Mouse (Mus musculus): ENCODE results near the gene Cuedc1. TPM values are rescaled to one million over a fixed set of nuclear protein-coding genes. Genes with fewer than 3 reads are reported as not detected.

The Cuedc1 gene
- polyA plus RNA-seq, 1 experiment from 2014 or later, result 23.4 TPM

Other genes starting within 250 kb of the Cuedc1 start
- 16.9 and 18.7 TPM in 2 replicates for gene Mks1, start 244.8 kb upstream of the Cuedc1 start, polyA plus RNA-seq (2015; fragmentation: Nextera tagmentation; extraction: Ambion mirVana)
- 0.47 and 0.53 TPM in 2 replicates for gene Epx, start 222.5 kb upstream of the Cuedc1 start, polyA plus RNA-seq (2015; fragmentation: Nextera tagmentation; extraction: Ambion mirVana)
- gene Olfr462, start 205.8 kb upstream of the Cuedc1 start, polyA plus RNA-seq (2015; fragmentation: Nextera tagmentation; extraction: Ambion mirVana), result not detected in 2 replicates
- not detected in 2 replicates for gene Olfr463, start 200.7 kb upstream of the Cuedc1 start, polyA plus RNA-seq (2015; fragmentation: Nextera tagmentation; extraction: Ambion mirVana)
- not detected in 2 replicates for gene Olfr464, start 177.1 kb upstream of the Cuedc1 start, polyA plus RNA-seq (2015; fragmentation: Nextera tagmentation; extraction: Ambion mirVana)
- 22.9 and 25.0 TPM in 2 replicates for gene Dynll2, start 110.5 kb upstream of the Cuedc1 start, polyA plus RNA-seq (2015; fragmentation: Nextera tagmentation; extraction: Ambion mirVana)
- 320 and 328 TPM in 2 replicates for gene Srsf1, start 50.7 kb upstream of the Cuedc1 start, polyA plus RNA-seq (2015; fragmentation: Nextera tagmentation; extraction: Ambion mirVana)
- gene Vezf1, start 29.8 kb upstream of the Cuedc1 start, polyA plus RNA-seq (2015; fragmentation: Nextera tagmentation; extraction: Ambion mirVana), result 42.5 and 42.8 TPM in 2 replicates
- gene Mrps23, start 106.3 kb downstream of the Cuedc1 start, polyA plus RNA-seq (2015; fragmentation: Nextera tagmentation; extraction: Ambion mirVana), result 57.5 and 65.2 TPM in 2 replicates
- 3.1 and 3.7 TPM in 2 replicates for gene Ccdc182, start 196.0 kb downstream of the Cuedc1 start, polyA plus RNA-seq (2015; fragmentation: Nextera tagmentation; extraction: Ambion mirVana)

Data from kidney, embryonic 15.5 days (tissue).